Mouse (Mus musculus): ENCODE data around the gene Ammecr1. TPM values are rescaled to one million over a fixed set of nuclear protein-coding genes. Genes with fewer than 3 reads are reported as not detected.

Ammecr1 gene
- polyA plus RNA-seq, 1 experiment from 2014 or later: 12.8 TPM

DNA sequence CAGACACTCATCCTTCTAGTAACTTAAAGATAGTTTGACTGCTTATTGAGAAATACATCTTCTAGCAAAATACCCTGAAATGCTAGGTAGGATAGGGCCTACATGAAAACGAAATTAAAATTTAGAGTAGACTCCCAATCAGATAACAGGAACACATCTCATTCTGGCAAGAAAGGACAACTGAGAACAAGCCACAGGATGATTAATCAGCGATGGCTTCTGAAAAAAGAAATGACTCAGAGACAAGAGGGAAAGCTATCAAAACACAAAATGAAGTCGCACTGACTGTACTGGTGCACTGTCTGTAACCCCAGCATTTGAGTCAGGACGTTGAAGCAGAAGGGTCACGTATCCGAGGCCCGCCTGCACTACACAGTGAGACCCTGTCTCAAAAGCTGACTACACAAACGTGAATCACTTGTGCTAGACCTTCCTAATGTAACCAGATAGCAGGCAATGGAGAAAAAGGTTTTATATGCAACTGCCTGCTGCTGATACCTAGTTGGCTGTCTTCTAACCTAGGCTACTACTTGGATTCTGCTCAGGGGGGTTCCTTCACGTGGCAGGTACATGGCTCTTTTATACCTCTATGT lies 68.1 kb downstream of the Ammecr1 start:
- no peak for ATAC-seq (replicated peaks; ENCODE audit: low FRiP score, low TSS enrichment, low read depth)
- Histone ChIP-seq H3K4me2 (ENCODE audit: low read length) (no peak overlapping the region), H3K27ac (ENCODE audit: low read depth) (no peak overlapping the region), H3K36me3 (ENCODE audit: control insufficient read depth, insufficient read depth, low read length) (no peaks in the 10 kb centered on the region), H3K4me1 (replicated peaks; ENCODE audit: control insufficient read depth, insufficient read depth, low read length) (no peaks in the 10 kb centered on the region), H3K9me3 (ENCODE audit: control insufficient read depth, low read length) (no peaks in the 10 kb centered on the region), H3K9ac (ENCODE audit: low read length) (no peak overlapping the region), H3K27me3 (replicated peaks; ENCODE audit: control insufficient read depth, insufficient read depth, low read length) (no peaks in the 10 kb centered on the region), H3K4me3 (ENCODE audit: low read depth, low read length) (no peak overlapping the region)
- 88% methylated on average over 9 of the region's 9 CpGs for WGBS
- DNase-seq (ENCODE audit: low spot score): no peak

DNA sequence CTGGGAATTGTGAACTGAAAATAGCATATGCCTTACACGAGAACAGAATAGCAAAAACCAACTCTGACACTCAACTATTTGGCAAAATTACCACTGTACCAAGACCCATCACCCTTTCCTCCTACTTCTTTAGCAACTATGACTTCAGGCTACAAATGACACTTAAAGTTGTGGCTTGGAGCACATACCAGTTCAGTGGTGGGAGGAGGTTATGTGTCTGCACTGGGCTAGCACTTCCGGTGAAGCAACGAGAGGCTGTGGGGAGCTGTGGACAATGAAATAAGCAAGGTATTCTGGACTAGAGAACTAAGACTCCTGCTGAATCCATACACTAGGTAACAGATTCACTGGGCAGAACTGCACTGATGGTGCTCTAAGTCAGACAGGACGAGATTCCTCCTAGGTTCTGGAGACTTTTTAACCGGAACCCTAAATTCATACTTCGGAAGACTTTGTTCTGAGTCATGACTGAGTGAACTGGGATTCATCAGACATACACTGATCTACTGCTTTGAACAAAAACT lies 69.0 kb downstream of the Ammecr1 start:
- Histone ChIP-seq H3K9me3 (ENCODE audit: control insufficient read depth, low read length) (no peaks in the 10 kb centered on the region), H3K4me2 (ENCODE audit: low read length) (no peak overlapping the region), H3K9ac (ENCODE audit: low read length) (no peak overlapping the region), H3K4me3 (ENCODE audit: low read depth, low read length) (no peak overlapping the region), H3K27ac (ENCODE audit: low read depth) (no peak overlapping the region), H3K4me1 (replicated peaks; ENCODE audit: control insufficient read depth, insufficient read depth, low read length) (no peaks in the 10 kb centered on the region), H3K27me3 (replicated peaks; ENCODE audit: control insufficient read depth, insufficient read depth, low read length) (no peaks in the 10 kb centered on the region), H3K36me3 (ENCODE audit: control insufficient read depth, insufficient read depth, low read length) (no peaks in the 10 kb centered on the region)
- ATAC-seq (replicated peaks; ENCODE audit: low FRiP score, low TSS enrichment, low read depth) (no peak), DNase-seq (ENCODE audit: low spot score) (no peak)
- 93% methylated on average over 6 of the region's 6 CpGs for WGBS

DNA sequence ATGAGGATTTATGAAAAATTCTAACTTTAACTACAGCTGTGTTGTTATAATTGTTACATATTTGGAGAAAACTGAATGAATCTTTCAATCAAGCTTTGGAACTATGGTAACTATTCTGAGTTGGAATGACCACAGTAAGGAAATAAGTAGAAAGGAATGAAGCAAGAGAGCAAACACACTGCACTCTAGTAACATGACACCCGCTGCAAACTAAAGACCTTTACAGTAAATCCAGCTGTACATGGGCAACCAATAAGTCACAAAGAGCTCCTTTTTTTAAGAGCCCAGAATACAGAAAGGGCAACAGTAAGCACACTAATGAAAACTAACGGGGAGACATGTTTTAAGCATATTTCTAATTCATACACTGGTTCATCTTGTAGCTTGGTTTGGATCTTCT lies 71.2 kb downstream of the Ammecr1 start:
- Histone ChIP-seq H3K27me3 (replicated peaks; ENCODE audit: control insufficient read depth, insufficient read depth, low read length) (no peaks in the 10 kb centered on the region), H3K4me1 (replicated peaks; ENCODE audit: control insufficient read depth, insufficient read depth, low read length) (no peaks in the 10 kb centered on the region), H3K9ac (ENCODE audit: low read length) (no peak overlapping the region), H3K9me3 (ENCODE audit: control insufficient read depth, low read length) (no peaks in the 10 kb centered on the region), H3K4me2 (ENCODE audit: low read length) (no peak overlapping the region), H3K27ac (ENCODE audit: low read depth) (no peak overlapping the region), H3K4me3 (ENCODE audit: low read depth, low read length) (no peak overlapping the region), H3K36me3 (ENCODE audit: control insufficient read depth, insufficient read depth, low read length) (no peaks in the 10 kb centered on the region)
- DNase-seq (ENCODE audit: low spot score) (no peak), ATAC-seq (replicated peaks; ENCODE audit: low FRiP score, low TSS enrichment, low read depth) (no peak)
- 64% methylated on average over 2 of the region's 2 CpGs for WGBS

DNA sequence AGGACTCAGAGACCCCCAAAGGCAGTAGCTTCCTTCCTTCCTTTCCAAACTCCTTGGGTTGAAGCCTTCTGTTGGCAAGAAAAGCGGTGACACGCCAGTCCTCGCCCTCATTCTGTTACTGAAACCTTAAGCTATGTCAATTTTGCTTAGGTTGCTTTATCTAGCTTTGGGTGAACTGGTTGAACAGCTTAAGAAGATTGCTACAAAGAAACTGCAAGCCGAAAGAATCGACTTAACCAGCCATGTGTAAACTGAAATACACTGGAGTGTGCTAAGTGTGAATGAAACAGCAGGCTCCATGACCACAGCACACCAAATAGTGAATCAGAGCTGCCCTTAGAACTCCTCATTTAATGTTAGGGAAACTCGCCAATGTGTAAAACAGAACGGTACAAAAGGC lies 80.6 kb downstream of the Ammecr1 start:
- no peak for DNase-seq (ENCODE audit: low spot score)
- ATAC-seq (replicated peaks; ENCODE audit: low FRiP score, low TSS enrichment, low read depth): no peak
- WGBS: 91% methylated on average over 7 of the region's 7 CpGs
- no peak overlapping the region for H3K4me2 ChIP-seq (ENCODE audit: low read length)
- H3K9ac ChIP-seq (ENCODE audit: low read length): no peak overlapping the region
- H3K4me1 ChIP-seq (replicated peaks; ENCODE audit: control insufficient read depth, insufficient read depth, low read length): no peaks in the 10 kb centered on the region
- H3K27me3 ChIP-seq (replicated peaks; ENCODE audit: control insufficient read depth, insufficient read depth, low read length): no peaks in the 10 kb centered on the region
- no peaks in the 10 kb centered on the region for H3K36me3 ChIP-seq (ENCODE audit: control insufficient read depth, insufficient read depth, low read length)
- no peak overlapping the region for H3K4me3 ChIP-seq (ENCODE audit: low read depth, low read length)
- H3K9me3 ChIP-seq (ENCODE audit: control insufficient read depth, low read length): no peaks in the 10 kb centered on the region
- H3K27ac ChIP-seq (ENCODE audit: low read depth): no peak overlapping the region

DNA sequence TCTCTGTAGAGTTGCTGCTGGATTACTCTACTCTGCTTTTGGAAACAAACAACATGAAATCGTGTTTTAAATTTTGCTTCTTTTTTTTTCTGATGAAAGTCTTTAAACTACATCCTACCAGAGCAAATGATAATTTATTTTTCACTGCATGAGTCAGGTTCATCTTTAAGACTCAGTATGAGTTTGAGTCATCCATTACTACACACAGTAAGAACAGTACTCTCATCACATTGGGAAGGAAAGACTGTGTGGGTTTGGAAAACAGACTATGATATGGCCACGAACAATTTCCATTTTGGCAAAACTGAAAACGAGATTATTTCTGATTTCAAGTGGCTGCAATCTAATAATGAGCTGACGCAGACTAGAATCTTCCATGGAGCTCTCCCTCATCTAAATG lies 82.9 kb downstream of the Ammecr1 start:
- Histone ChIP-seq H3K9ac (ENCODE audit: low read length) (no peak overlapping the region), H3K27ac (ENCODE audit: low read depth) (no peak overlapping the region), H3K27me3 (replicated peaks; ENCODE audit: control insufficient read depth, insufficient read depth, low read length) (no peaks in the 10 kb centered on the region), H3K4me1 (replicated peaks; ENCODE audit: control insufficient read depth, insufficient read depth, low read length) (no peaks in the 10 kb centered on the region), H3K36me3 (ENCODE audit: control insufficient read depth, insufficient read depth, low read length) (no peaks in the 10 kb centered on the region), H3K9me3 (ENCODE audit: control insufficient read depth, low read length) (no peaks in the 10 kb centered on the region), H3K4me2 (ENCODE audit: low read length) (no peak overlapping the region), H3K4me3 (ENCODE audit: low read depth, low read length) (no peak overlapping the region)
- ATAC-seq (replicated peaks; ENCODE audit: low FRiP score, low TSS enrichment, low read depth): no peak
- DNase-seq (ENCODE audit: low spot score): no peak
- 89% methylated on average over 4 of the region's 4 CpGs for WGBS

DNA sequence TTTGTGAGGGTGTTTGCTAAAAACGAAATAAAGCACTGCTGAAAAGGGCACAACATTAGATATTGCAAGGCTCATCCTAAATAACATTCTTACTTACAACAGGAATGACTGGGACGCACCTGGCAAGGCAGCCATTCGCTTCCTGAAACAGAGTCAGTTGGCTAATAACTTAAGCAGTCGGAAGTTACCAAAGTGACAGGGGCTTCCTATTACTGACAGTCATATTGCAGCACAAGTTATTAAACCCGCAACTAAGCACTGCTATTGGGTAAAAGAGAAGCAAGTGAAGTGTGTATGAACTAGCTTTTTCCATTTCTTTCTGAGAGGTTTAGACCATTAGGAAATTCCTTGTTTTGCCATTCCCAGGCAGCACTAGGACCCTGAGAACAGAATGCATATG lies 84.3 kb downstream of the Ammecr1 start:
- no peaks in the 10 kb centered on the region for H3K4me1 ChIP-seq (replicated peaks; ENCODE audit: control insufficient read depth, insufficient read depth, low read length)
- H3K36me3 ChIP-seq (ENCODE audit: control insufficient read depth, insufficient read depth, low read length): no peaks in the 10 kb centered on the region
- 93% methylated on average over 5 of the region's 5 CpGs for WGBS
- no peaks in the 10 kb centered on the region for H3K9me3 ChIP-seq (ENCODE audit: control insufficient read depth, low read length)
- H3K27me3 ChIP-seq (replicated peaks; ENCODE audit: control insufficient read depth, insufficient read depth, low read length): no peaks in the 10 kb centered on the region
- H3K27ac ChIP-seq (ENCODE audit: low read depth): no peak overlapping the region
- no peak for ATAC-seq (replicated peaks; ENCODE audit: low FRiP score, low TSS enrichment, low read depth)
- H3K4me3 ChIP-seq (ENCODE audit: low read depth, low read length): no peak overlapping the region
- H3K9ac ChIP-seq (ENCODE audit: low read length): no peak overlapping the region
- H3K4me2 ChIP-seq (ENCODE audit: low read length): no peak overlapping the region
- DNase-seq (ENCODE audit: low spot score): no peak

DNA sequence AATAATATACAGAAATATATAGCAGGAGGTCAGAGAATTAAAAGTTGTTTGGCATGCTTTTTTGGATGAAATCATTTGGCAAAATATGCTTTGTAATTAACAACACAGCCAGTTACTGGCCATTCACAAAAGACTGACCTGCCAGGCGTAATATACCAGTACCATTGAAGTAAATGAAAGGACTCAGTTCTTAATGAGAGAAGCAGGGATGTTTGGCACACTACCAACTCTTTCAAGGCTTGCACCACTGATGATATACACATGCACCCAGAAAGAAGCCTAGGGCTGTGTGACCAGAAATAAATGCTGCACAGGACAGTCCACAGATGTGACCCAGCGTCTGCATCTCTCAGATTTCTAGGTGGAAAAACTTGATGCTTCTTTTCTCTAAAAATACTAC lies 96.7 kb downstream of the Ammecr1 start:
- Histone ChIP-seq H3K4me3 (ENCODE audit: low read depth, low read length) (no peak overlapping the region), H3K9ac (ENCODE audit: low read length) (no peak overlapping the region), H3K4me2 (ENCODE audit: low read length) (no peak overlapping the region), H3K4me1 (replicated peaks; ENCODE audit: control insufficient read depth, insufficient read depth, low read length) (no peaks in the 10 kb centered on the region), H3K27me3 (replicated peaks; ENCODE audit: control insufficient read depth, insufficient read depth, low read length) (no peaks in the 10 kb centered on the region), H3K9me3 (ENCODE audit: control insufficient read depth, low read length) (no peaks in the 10 kb centered on the region), H3K27ac (ENCODE audit: low read depth) (no peak overlapping the region), H3K36me3 (ENCODE audit: control insufficient read depth, insufficient read depth, low read length) (no peaks in the 10 kb centered on the region)
- ATAC-seq (replicated peaks; ENCODE audit: low FRiP score, low TSS enrichment, low read depth): no peak
- no peak for DNase-seq (ENCODE audit: low spot score)
- 74% methylated on average over 2 of the region's 2 CpGs for WGBS

DNA sequence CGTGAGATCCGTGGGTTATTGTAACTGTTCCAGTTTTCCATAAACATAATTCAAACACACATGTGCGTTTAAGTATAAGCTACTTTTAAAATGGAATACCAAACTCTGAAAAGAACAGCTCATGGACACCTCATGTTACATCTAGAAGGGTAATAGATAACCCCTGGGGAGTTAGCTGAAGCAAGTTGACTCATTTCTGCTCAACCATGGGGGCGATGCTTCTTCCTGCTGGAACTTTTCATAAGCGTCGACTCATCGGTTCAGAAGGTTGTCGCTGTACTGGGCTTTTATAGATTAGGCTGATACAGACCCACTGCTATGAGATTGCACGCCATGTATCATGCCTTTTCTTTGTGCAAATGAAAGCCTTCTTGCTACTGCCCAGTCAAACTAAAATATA lies 118.5 kb downstream of the Ammecr1 start:
- H3K9me3 ChIP-seq (ENCODE audit: control insufficient read depth, low read length): no peaks in the 10 kb centered on the region
- H3K36me3 ChIP-seq (ENCODE audit: control insufficient read depth, insufficient read depth, low read length): no peaks in the 10 kb centered on the region
- H3K27ac ChIP-seq (ENCODE audit: low read depth): no peak overlapping the region
- no peak overlapping the region for H3K4me2 ChIP-seq (ENCODE audit: low read length)
- H3K27me3 ChIP-seq (replicated peaks; ENCODE audit: control insufficient read depth, insufficient read depth, low read length): no peaks in the 10 kb centered on the region
- H3K9ac ChIP-seq (ENCODE audit: low read length): no peak overlapping the region
- H3K4me1 ChIP-seq (replicated peaks; ENCODE audit: control insufficient read depth, insufficient read depth, low read length): no peaks in the 10 kb centered on the region
- no peak for DNase-seq (ENCODE audit: low spot score)
- no peak overlapping the region for H3K4me3 ChIP-seq (ENCODE audit: low read depth, low read length)
- 93% methylated on average over 9 of the region's 9 CpGs for WGBS
- no peak for ATAC-seq (replicated peaks; ENCODE audit: low FRiP score, low TSS enrichment, low read depth)

DNA sequence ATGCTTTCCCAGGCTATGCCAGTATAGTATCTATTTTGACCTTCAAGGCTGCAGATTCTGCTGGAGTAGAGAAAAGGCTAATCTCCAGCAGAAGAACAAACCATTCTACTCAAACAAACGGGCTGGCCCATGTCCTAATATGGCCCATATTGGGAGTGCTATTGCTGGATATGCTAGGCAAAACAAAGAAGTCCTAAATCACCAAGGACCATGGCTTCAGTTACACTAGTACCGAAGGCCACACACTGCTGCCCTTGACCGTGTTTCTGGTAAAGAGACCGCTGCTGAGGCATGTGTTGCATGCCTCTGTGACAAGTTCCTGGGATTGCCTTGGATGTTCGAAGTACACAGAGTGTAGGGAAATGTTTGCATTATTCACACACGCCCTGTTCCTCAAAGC lies 120.3 kb downstream of the Ammecr1 start:
- Histone ChIP-seq H3K4me1 (replicated peaks; ENCODE audit: control insufficient read depth, insufficient read depth, low read length) (no peaks in the 10 kb centered on the region), H3K27ac (ENCODE audit: low read depth) (no peak overlapping the region), H3K4me2 (ENCODE audit: low read length) (no peak overlapping the region), H3K4me3 (ENCODE audit: low read depth, low read length) (no peak overlapping the region), H3K9ac (ENCODE audit: low read length) (no peak overlapping the region), H3K9me3 (ENCODE audit: control insufficient read depth, low read length) (no peaks in the 10 kb centered on the region), H3K27me3 (replicated peaks; ENCODE audit: control insufficient read depth, insufficient read depth, low read length) (no peaks in the 10 kb centered on the region), H3K36me3 (ENCODE audit: control insufficient read depth, insufficient read depth, low read length) (peaks cover 4% of the 10 kb centered on the region; the same call in 1 of the 2 replicates)
- no peak for ATAC-seq (replicated peaks; ENCODE audit: low FRiP score, low TSS enrichment, low read depth)
- 80% methylated on average over 6 of the region's 6 CpGs for WGBS
- DNase-seq (ENCODE audit: low spot score): no peak
